20 mouse cellular contexts compared by ENCODE assay signal in the genomic region with DNA sequence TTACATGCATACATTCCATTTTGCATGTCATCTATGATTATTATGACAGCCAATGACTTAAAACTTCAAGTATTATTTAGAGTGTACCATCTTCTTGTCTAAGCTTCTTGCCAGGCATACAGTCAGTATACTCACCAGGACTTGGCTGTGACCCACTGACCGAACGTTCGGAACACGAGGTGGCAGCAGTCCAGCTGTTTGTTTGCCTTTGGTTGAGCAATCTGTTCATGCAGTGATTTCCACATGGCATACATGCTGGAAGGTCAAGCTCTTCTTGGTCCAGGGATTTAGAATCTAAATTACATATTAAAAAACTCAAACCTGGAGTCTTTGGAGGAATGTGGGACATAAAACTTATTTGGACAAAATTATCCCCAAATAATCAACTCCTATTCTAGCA.
DNase-seq lines count a peak whose midpoint lies in the region; ATAC-seq and TF ChIP-seq lines count a peak whose summit lies in the region.
"Had no signal": no experiment of that assay in that cellular context is flagged by ENCODE, and none has a peak within 500 bp of the region (broad histone marks: within the 10 kb centered on the region; RNA-seq: fewer than 3 reads in every experiment).

No protein-coding gene starts in this region.

- peak; percentile 95 for ATAC-seq in liver, postnatal 0 days
- no peak for ATAC-seq in liver, embryonic 12.5 days
- ATAC-seq: CD4-positive, CD25-positive, alpha-beta regulatory T cell, adult 4 months; forebrain, embryonic 16.5 days had no signal

- H3K4me1 ChIP-seq in liver, postnatal 0 days (ENCODE audit: insufficient read depth): no peaks in the 10 kb centered on the region
- H3K4me1 ChIP-seq in liver, embryonic 12.5 days: no peaks in the 10 kb centered on the region
- H3K4me1 ChIP-seq in cerebellum, adult 2 months (ENCODE audit: control insufficient read depth, insufficient read depth, low read length): no peaks in the 10 kb centered on the region
- H3K4me1 ChIP-seq: midbrain, embryonic 12.5 days; stomach, embryonic 15.5 days had no signal

- H3K9me3 ChIP-seq in liver, postnatal 0 days (ENCODE audit: low read length): no peaks in the 10 kb centered on the region
- H3K9me3 ChIP-seq in liver, embryonic 12.5 days (replicated peaks): no peaks in the 10 kb centered on the region
- H3K9me3 ChIP-seq: midbrain, embryonic 12.5 days; stomach, embryonic 15.5 days had no signal

- no peaks in the 10 kb centered on the region for H3K27me3 ChIP-seq in liver, postnatal 0 days (ENCODE audit: insufficient read depth, low read length)
- H3K27me3 ChIP-seq in liver, embryonic 12.5 days (replicated peaks): no peaks in the 10 kb centered on the region
- H3K27me3 ChIP-seq in cerebellum, adult 2 months (ENCODE audit: control insufficient read depth, insufficient read depth, low read length): no peaks in the 10 kb centered on the region
- H3K27me3 ChIP-seq: midbrain, embryonic 12.5 days; stomach, embryonic 15.5 days had no signal

- no peak for TF ChIP-seq EP300 in liver, postnatal 0 days (IDR thresholded peaks at IDR 0.05; ENCODE audit: low read depth)

- TF ChIP-seq CTCF in liver, postnatal 0 days (IDR thresholded peaks at IDR 0.05; ENCODE audit: low read depth): no peak
- no peak for TF ChIP-seq CTCF in cerebellum, adult 2 months (IDR thresholded peaks at IDR 0.05; ENCODE audit: borderline replicate concordance, insufficient read depth, low read depth, low read length)

- H3K27ac ChIP-seq in liver, postnatal 0 days (ENCODE audit: low read depth): no peak overlapping the region
- H3K27ac ChIP-seq in liver, embryonic 12.5 days: no peak overlapping the region
- no peak overlapping the region for H3K27ac ChIP-seq in cerebellum, adult 2 months (ENCODE audit: insufficient read depth, low read length)
- H3K27ac ChIP-seq: gastrocnemius, adult 2 months; macrophage; midbrain, embryonic 12.5 days; stomach, embryonic 15.5 days had no signal

- no peak overlapping the region for H3K4me2 ChIP-seq in liver, postnatal 0 days (ENCODE audit: low read depth, low read length)
- H3K4me2 ChIP-seq in liver, embryonic 12.5 days: no peak overlapping the region
- H3K4me2 ChIP-seq: midbrain, embryonic 12.5 days; stomach, embryonic 15.5 days had no signal

- DNase-seq in liver, postnatal 0 days: peak; percentile 73
- peak; percentile 60 for DNase-seq in adrenal gland, postnatal 25 days
- peak; percentile 71 to 83 for DNase-seq in cerebellum, adult 2 months
- peak; percentile 0 for DNase-seq in fibroblast of lung, adult 2 months (ENCODE audit: low read depth)
- DNase-seq in T-cell, adult 2 months (ENCODE audit: low spot score): no peak
- no peak for DNase-seq in frontal cortex, postnatal 36 days (ENCODE audit: low spot score in 2 of 2)
- DNase-seq: gastrocnemius, adult 2 months; heart, adult 11 months; heart, postnatal 4 days; kidney, adult 2 months; kidney, postnatal 36 days; lung, adult 2 months; thymus, adult 2 months had no signal

- H3K36me3 ChIP-seq in liver, postnatal 0 days (replicated peaks; ENCODE audit: insufficient read depth, low read length): no peaks in the 10 kb centered on the region
- H3K36me3 ChIP-seq in liver, embryonic 12.5 days: no peaks in the 10 kb centered on the region
- H3K36me3 ChIP-seq: G1E; midbrain, embryonic 12.5 days; stomach, embryonic 15.5 days had no signal

- no peak for TF ChIP-seq POLR2A in cerebellum, adult 2 months (IDR thresholded peaks at IDR 0.05; ENCODE audit: borderline replicate concordance, insufficient read depth, low read length)

- 58% methylated on average over 4 of the region's 4 CpGs for WGBS in liver, postnatal 0 days (ENCODE audit: insufficient replicate concordance)
- WGBS in liver, embryonic 12.5 days (ENCODE audit: insufficient replicate concordance): 76% methylated on average over 4 of the region's 4 CpGs
- 8% methylated on average over 4 of the region's 4 CpGs for WGBS in cerebellum, adult 2 months

- no peak overlapping the region for H3K4me3 ChIP-seq in liver, postnatal 0 days (ENCODE audit: low read depth, low read length)
- no peak overlapping the region for H3K4me3 ChIP-seq in liver, embryonic 12.5 days
- no peak overlapping the region for H3K4me3 ChIP-seq in cerebellum, adult 2 months (replicated peaks; ENCODE audit: insufficient read depth, low read depth, low read length)
- H3K4me3 ChIP-seq: gastrocnemius, adult 2 months; midbrain, embryonic 12.5 days; stomach, embryonic 15.5 days had no signal

- H3K9ac ChIP-seq in liver, postnatal 0 days (replicated peaks): no peak overlapping the region
- no peak overlapping the region for H3K9ac ChIP-seq in liver, embryonic 12.5 days
- H3K9ac ChIP-seq: midbrain, embryonic 12.5 days; stomach, embryonic 15.5 days had no signal

Comparison
In these comparisons a context has a peak if more than half of its experiments do, and no peak if none do; other contexts are left out.
1. DNase-seq: peak in liver, postnatal 0 days (single experiment), adrenal gland, postnatal 25 days (single experiment), cerebellum, adult 2 months (2 of 2) and fibroblast of lung, adult 2 months (single experiment); none in T-cell, adult 2 months (single experiment) and frontal cortex, postnatal 36 days (0 of 2).